Mouse (Mus musculus) hindbrain, embryonic 15.5 days (tissue): ENCODE results near the gene Hal. TPM values are rescaled to one million over a fixed set of nuclear protein-coding genes. Genes with fewer than 3 reads are reported as not detected.

Source experiments
- polyA plus RNA-seq: library from polyadenylated mRNA; unstranded; fragments of >200 nt; fragmentation: Nextera tagmentation; extraction: Ambion mirVana; gene quantifications from 2 replicates; pipeline ENCODE4 v1.2.1, GENCODE M21; 2015

The Hal gene
- polyA plus RNA-seq, 1 experiment from 2014 or later = 0.14 TPM

Other genes starting within 250 kb of the Hal start
- 8.1 and 8.3 TPM in 2 replicates for gene Elk3, start 177.6 kb upstream of the Hal start, polyA plus RNA-seq
- gene Lta4h, start 35.4 kb upstream of the Hal start, polyA plus RNA-seq = 84.7 and 90.2 TPM in 2 replicates
- gene Amdhd1, start 51.3 kb downstream of the Hal start, polyA plus RNA-seq = 0.07 and 0.12 TPM in 2 replicates
- gene Ccdc38, start 51.9 kb downstream of the Hal start, polyA plus RNA-seq = 0.35 and 0.39 TPM in 2 replicates
- 66.0 and 68.2 TPM in 2 replicates for gene Snrpf, start 100.9 kb downstream of the Hal start, polyA plus RNA-seq
- 0.97 and 1.5 TPM in 2 replicates for gene Ntn4, start 151.9 kb downstream of the Hal start, polyA plus RNA-seq